10 mouse cellular contexts compared by ENCODE assay signal in genomic region chr11:101896546-101897361, GRCm38 (mm10). TPM values are rescaled to one million over a fixed set of nuclear protein-coding genes. Genes with fewer than 3 reads are reported as not detected.
DNase-seq lines count a peak whose midpoint lies in the region; ATAC-seq lines count a peak whose summit lies in the region.
"Had no signal": no experiment of that assay in that cellular context is flagged by ENCODE, and none has a peak within 500 bp of the region (broad histone marks: within the 10 kb centered on the region; RNA-seq: fewer than 3 reads in every experiment).

No protein-coding gene starts in this region.

- ATAC-seq in embryonic facial prominence, embryonic 14.5 days (ENCODE audit: low read depth), result no peak
- peak; percentile 79 for ATAC-seq in kidney, embryonic 16.5 days (ENCODE audit: low FRiP score, low TSS enrichment)
- ATAC-seq in neural tube, embryonic 13.5 days (ENCODE audit: low read depth), result no peak

- peaks cover 4% of the 10 kb centered on the region for H3K27me3 ChIP-seq in embryonic facial prominence, embryonic 14.5 days (replicated peaks; ENCODE audit: control insufficient read depth, insufficient read depth, low read length)
- peaks cover 15% of the 10 kb centered on the region for H3K27me3 ChIP-seq in kidney, embryonic 16.5 days (ENCODE audit: insufficient read depth, low read length)
- H3K27me3 ChIP-seq in neural tube, embryonic 13.5 days, result peaks cover 31% of the 10 kb centered on the region

- peaks cover 24% of the 10 kb centered on the region for H3K4me1 ChIP-seq in embryonic facial prominence, embryonic 14.5 days (ENCODE audit: control insufficient read depth, insufficient read depth, low read length)
- H3K4me1 ChIP-seq in kidney, embryonic 16.5 days (ENCODE audit: insufficient read depth, low read length), result peaks cover 48% of the 10 kb centered on the region
- peaks cover 24% of the 10 kb centered on the region for H3K4me1 ChIP-seq in neural tube, embryonic 13.5 days (replicated peaks)

- 37% methylated on average over 11 of the region's 13 CpGs for WGBS in embryonic facial prominence, embryonic 14.5 days
- 12% methylated on average over 13 of the region's 13 CpGs for WGBS in kidney, embryonic 16.5 days
- WGBS in neural tube, embryonic 13.5 days, result 17% methylated on average over 13 of the region's 13 CpGs

- no peaks in the 10 kb centered on the region for H3K9me3 ChIP-seq in embryonic facial prominence, embryonic 14.5 days (ENCODE audit: control insufficient read depth, low read length)
- H3K9me3 ChIP-seq in kidney, embryonic 16.5 days (ENCODE audit: low read length), result no peaks in the 10 kb centered on the region
- no peaks in the 10 kb centered on the region for H3K9me3 ChIP-seq in neural tube, embryonic 13.5 days
- H3K9me3 ChIP-seq: midbrain, embryonic 10.5 days had no signal

- H3K9ac ChIP-seq in embryonic facial prominence, embryonic 14.5 days (ENCODE audit: low read depth, low read length), result 0 out of 2 replicates have a peak overlapping the region, but pooled peaks have one; percentile 14
- H3K9ac ChIP-seq in kidney, embryonic 16.5 days (replicated peaks; ENCODE audit: low read length), result no peak overlapping the region
- 0 out of 2 replicates have a peak overlapping the region, but pooled peaks have one; percentile 8 for H3K9ac ChIP-seq in neural tube, embryonic 13.5 days

- no peak overlapping the region for H3K4me2 ChIP-seq in embryonic facial prominence, embryonic 14.5 days (ENCODE audit: low read depth, low read length)
- 0 out of 2 replicates have a peak overlapping the region, but pooled peaks have one; percentile 17 for H3K4me2 ChIP-seq in kidney, embryonic 16.5 days (replicated peaks; ENCODE audit: low read depth, low read length)
- no peak overlapping the region for H3K4me2 ChIP-seq in neural tube, embryonic 13.5 days

- no peak overlapping the region for H3K27ac ChIP-seq in embryonic facial prominence, embryonic 14.5 days (replicated peaks; ENCODE audit: low read depth, low read length)
- H3K27ac ChIP-seq in kidney, embryonic 16.5 days (ENCODE audit: low read length), result peak overlapping the region; percentile 70
- no peak overlapping the region for H3K27ac ChIP-seq in neural tube, embryonic 13.5 days (replicated peaks)
- H3K27ac ChIP-seq: midbrain, embryonic 10.5 days had no signal

- no peak overlapping the region for H3K4me3 ChIP-seq in embryonic facial prominence, embryonic 14.5 days (ENCODE audit: low read depth, low read length)
- no peak overlapping the region for H3K4me3 ChIP-seq in kidney, embryonic 16.5 days (ENCODE audit: low read length)
- H3K4me3 ChIP-seq in neural tube, embryonic 13.5 days, result no peak overlapping the region
- H3K4me3 ChIP-seq: midbrain, embryonic 10.5 days had no signal

- peak; percentile 49 for DNase-seq in gastrocnemius, adult 18-20 months (ENCODE audit: low spot score)
- DNase-seq in gastrocnemius, postnatal 4 days (ENCODE audit: low spot score in 2 of 2), result no peak
- no peak for DNase-seq in embryonic facial prominence, embryonic 14.5 days (ENCODE audit: low spot score)
- no peak for DNase-seq in cerebellum, adult 8-10 months
- DNase-seq in right cerebral cortex, adult 18-20 months, result no peak
- no peak for DNase-seq in urinary bladder, postnatal 10 days (ENCODE audit: low spot score)
- DNase-seq: right cerebral cortex, postnatal 14 days had no signal

- no peaks in the 10 kb centered on the region for H3K36me3 ChIP-seq in embryonic facial prominence, embryonic 14.5 days (ENCODE audit: control insufficient read depth, insufficient read depth, low read length)
- H3K36me3 ChIP-seq in kidney, embryonic 16.5 days (ENCODE audit: insufficient read depth, low read length), result no peaks in the 10 kb centered on the region
- H3K36me3 ChIP-seq in neural tube, embryonic 13.5 days, result no peaks in the 10 kb centered on the region
- H3K36me3 ChIP-seq: midbrain, embryonic 10.5 days had no signal

RNA-seq across cellular contexts. Expression of gene Meox1, which starts 2.6 kb away (rescaled TPM):
- total RNA-seq in gastrocnemius, adult 18-20 months (2021), result 1 to 10 TPM; 1.3 to 3.8 TPM
- 10 to 100 TPM; 17.7 to 20.4 TPM for total RNA-seq in gastrocnemius, postnatal 4 days (2021)
- 12.7 and 16.7 TPM in 2 replicates for polyA plus RNA-seq in embryonic facial prominence, embryonic 14.5 days (2014; fragmentation: Nextera tagmentation; extraction: Ambion mirVana)
- 15.2 and 15.5 TPM in 2 replicates for polyA plus RNA-seq in kidney, embryonic 16.5 days (2015; fragmentation: Nextera tagmentation; extraction: Ambion mirVana)
- polyA plus RNA-seq in neural tube, embryonic 13.5 days (2015; fragmentation: Nextera tagmentation; extraction: Ambion mirVana), result 1.4 and 2.5 TPM in 2 replicates
